Mouse (Mus musculus) midbrain, embryonic 15.5 days (tissue): ENCODE measurements at regions not wholly inside any gene's neighbourhood (a gene's known extent, or its start where the extent isn't known, plus 50 kb on each side); places are given as distances from the start of the nearest gene placed in this dataset.
"Not testable (repeated sequence)": the region's sequence is repeated elsewhere in the genome, so short reads cannot be mapped to it uniquely, and the experiment has no call there.

Experiments
- ATAC-seq: fragments of 200-750 bp; cut with Nextera tagmentation; replicated peaks from 2 replicates; pipeline ENCODE4 v1.8.0; 2017; ENCODE audit warnings: moderate TSS enrichment
- H3K27ac ChIP-seq: fragments of 300-500 bp; sonication (generic); 2 replicates; pipeline ENCODE4 v1.5.1; 2015; ENCODE audit warnings: mild to moderate bottlenecking, inconsistent platforms
- H3K27me3 ChIP-seq: fragments of 300-500 bp; sonication (generic); replicated peaks from 2 replicates; pipeline ENCODE4 v1.6.1; 2015; ENCODE audit warnings: inconsistent platforms
- H3K36me3 ChIP-seq: fragments of 300-500 bp; sonication (generic); replicated peaks from 2 replicates; pipeline ENCODE4 v1.6.1; 2015; ENCODE audit warnings: inconsistent platforms
- H3K4me1 ChIP-seq: fragments of 300-500 bp; sonication (generic); 2 replicates; pipeline ENCODE4 v1.6.1; 2015; ENCODE audit warnings: inconsistent platforms
- H3K4me2 ChIP-seq: fragments of 300-500 bp; sonication (generic); 2 replicates; pipeline ENCODE4 v1.6.1; 2015; ENCODE audit warnings: inconsistent platforms, mild to moderate bottlenecking, moderate library complexity
- H3K4me3 ChIP-seq: fragments of 300-500 bp; sonication (generic); 2 replicates; pipeline ENCODE4 v1.5.1; 2015; ENCODE audit warnings: mild to moderate bottlenecking, inconsistent platforms
- H3K9ac ChIP-seq: fragments of 300-500 bp; sonication (generic); 2 replicates; pipeline ENCODE4 v1.6.1; 2015; ENCODE audit warnings: mild to moderate bottlenecking, inconsistent platforms
- H3K9me3 ChIP-seq: fragments of 300-500 bp; sonication (generic); 2 replicates; pipeline ENCODE4 v1.6.1; 2016; ENCODE audit warnings: inconsistent platforms
- WGBS: fragments of 180-500 bp; shearing (Covaris S2); methylation state at CpG from one replicate; pipeline ENCODE4 v1.1.7; 2015; ENCODE audit warnings: mixed read lengths; 5-methylcytosine and 5-hydroxymethylcytosine counted together

DNA sequence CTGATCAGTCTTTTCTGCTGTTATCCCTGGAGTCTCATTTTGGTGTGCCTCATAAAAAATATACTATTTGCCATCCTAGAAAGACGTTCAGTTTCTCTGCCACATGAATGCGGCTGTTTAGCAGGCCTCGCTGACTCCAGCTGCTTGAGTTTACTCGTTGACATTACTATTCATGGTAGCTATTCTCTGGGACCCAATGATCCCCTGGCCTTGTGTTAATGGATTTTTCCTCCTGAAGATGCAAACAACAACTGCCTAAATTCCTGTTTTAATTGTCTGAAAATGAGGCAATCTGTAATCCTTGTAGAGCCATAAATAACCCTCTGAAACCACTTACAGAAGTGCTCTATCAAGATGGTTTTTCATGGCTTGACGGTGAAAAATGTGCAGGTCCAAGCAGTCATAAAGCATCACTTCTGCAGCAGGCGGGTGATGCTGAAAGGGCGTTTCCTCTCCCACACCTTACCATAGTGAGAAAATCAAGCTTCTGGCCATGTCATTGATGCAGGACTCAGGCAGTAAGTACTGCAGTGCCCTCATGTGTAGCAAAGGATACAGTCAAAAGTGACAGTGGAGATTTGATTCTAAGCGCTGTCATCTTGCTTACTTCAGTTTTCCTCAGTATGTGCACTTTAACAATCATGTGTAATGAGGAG lies 419.7 kb upstream of the Lrp1b start:
- Histone ChIP-seq H3K36me3 (no peaks in the 10 kb centered on the region), H3K9me3 (no peaks in the 10 kb centered on the region), H3K4me1 (no peaks in the 10 kb centered on the region), H3K27me3 (no peaks in the 10 kb centered on the region), H3K4me2 (no peak overlapping the region), H3K4me3 (no peak overlapping the region), H3K9ac (no peak overlapping the region), H3K27ac (no peak overlapping the region)
- ATAC-seq, result no peak
- WGBS, result 68% methylated on average over 8 of the region's 8 CpGs

DNA sequence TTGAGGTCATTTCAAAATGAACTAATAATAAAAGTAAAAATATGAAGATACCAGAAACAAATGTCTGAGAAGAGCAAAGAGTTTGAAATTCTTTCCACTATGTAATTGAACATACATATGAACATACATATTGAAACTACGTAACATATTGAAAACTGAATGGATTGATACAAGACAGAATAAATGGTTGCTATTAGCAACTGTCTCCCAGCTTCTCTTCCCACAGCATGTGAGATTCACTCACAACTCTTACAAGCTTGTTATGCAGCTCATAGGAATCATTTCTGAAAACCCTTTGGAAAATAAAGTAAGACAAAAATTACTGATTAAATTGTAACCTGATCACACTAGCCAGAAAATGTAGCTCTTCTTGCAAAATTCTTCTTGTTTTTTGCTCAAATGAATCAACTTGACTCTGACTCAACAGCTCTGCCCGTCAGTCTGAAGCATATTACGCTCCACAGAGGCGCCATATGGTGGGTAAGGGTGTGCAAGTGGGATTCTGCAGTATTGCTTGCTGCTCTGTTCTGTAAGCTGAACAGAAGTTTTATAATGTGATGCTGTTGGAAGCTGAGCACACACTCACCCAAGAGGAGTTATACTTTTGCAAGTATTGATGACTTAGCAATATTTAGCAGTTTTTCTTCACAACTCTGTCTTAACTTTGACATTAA lies 444.3 kb upstream of the Lrp1b start:
- no peak overlapping the region for H3K9ac ChIP-seq
- no peaks in the 10 kb centered on the region for H3K27me3 ChIP-seq
- H3K27ac ChIP-seq, result no peak overlapping the region
- H3K4me2 ChIP-seq, result no peak overlapping the region
- ATAC-seq, result no peak
- H3K4me3 ChIP-seq, result no peak overlapping the region
- H3K36me3 ChIP-seq, result no peaks in the 10 kb centered on the region
- WGBS, result 85% methylated on average over 4 of the region's 4 CpGs
- no peaks in the 10 kb centered on the region for H3K9me3 ChIP-seq
- no peaks in the 10 kb centered on the region for H3K4me1 ChIP-seq

GRCm38 (mm10) chr2:43119862-43120261 lies 435.3 kb upstream of the Kynu start:
- Histone ChIP-seq H3K27me3 (no peaks in the 10 kb centered on the region), H3K4me3 (no peak overlapping the region), H3K4me2 (no peak overlapping the region), H3K4me1 (no peaks in the 10 kb centered on the region), H3K36me3 (no peaks in the 10 kb centered on the region), H3K9ac (no peak overlapping the region), H3K27ac (no peak overlapping the region), H3K9me3 (no peaks in the 10 kb centered on the region)
- ATAC-seq, result no peak
- 88% methylated on average over 1 of the region's 1 CpGs for WGBS

GRCm38 (mm10) chr2:43153574-43153973 lies 401.6 kb upstream of the Kynu start:
- Histone ChIP-seq H3K27ac (no peak overlapping the region), H3K36me3 (no peaks in the 10 kb centered on the region), H3K27me3 (no peaks in the 10 kb centered on the region), H3K9me3 (no peaks in the 10 kb centered on the region), H3K4me3 (no peak overlapping the region), H3K4me2 (no peak overlapping the region), H3K9ac (no peak overlapping the region), H3K4me1 (no peaks in the 10 kb centered on the region)
- ATAC-seq, result no peak

- Histone ChIP-seq H3K4me2 (no peak overlapping the region), H3K27ac (no peak overlapping the region), H3K4me1 (no peaks in the 10 kb centered on the region), H3K9ac (no peak overlapping the region), H3K27me3 (no peaks in the 10 kb centered on the region), H3K9me3 (no peaks in the 10 kb centered on the region), H3K4me3 (no peak overlapping the region), H3K36me3 (no peaks in the 10 kb centered on the region)
- no peak for ATAC-seq
Observed at GRCm38 (mm10) chr2:43182105-43182504, 373.0 kb upstream of the Kynu start.

DNA sequence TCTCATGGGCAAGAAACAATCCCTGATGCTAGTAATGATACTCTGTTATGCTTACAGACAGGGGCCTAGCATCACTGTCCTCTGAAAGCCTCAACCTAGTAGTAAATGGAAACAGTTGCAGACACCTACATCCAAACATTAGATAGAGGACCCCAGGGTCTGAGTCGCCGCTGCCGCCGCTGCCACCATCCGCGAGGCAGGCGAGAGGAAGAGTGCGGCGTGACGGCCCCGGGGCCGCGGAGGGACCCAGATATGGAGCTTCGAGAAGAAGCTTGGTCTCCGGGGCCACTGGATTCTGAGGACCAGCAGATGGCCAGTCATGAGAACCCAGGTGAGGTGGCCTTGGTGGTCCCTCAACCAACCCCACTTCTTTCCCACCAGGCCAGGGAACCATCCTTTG lies 359.6 kb upstream of the Kynu start:
- H3K9me3 ChIP-seq, H3K27me3 ChIP-seq, ATAC-seq, H3K9ac ChIP-seq, H3K4me3 ChIP-seq, H3K4me1 ChIP-seq, H3K27ac ChIP-seq, H3K4me2 ChIP-seq, H3K36me3 ChIP-seq: not testable (repeated sequence)
- WGBS, result 95% methylated on average over 15 of the region's 15 CpGs

DNA sequence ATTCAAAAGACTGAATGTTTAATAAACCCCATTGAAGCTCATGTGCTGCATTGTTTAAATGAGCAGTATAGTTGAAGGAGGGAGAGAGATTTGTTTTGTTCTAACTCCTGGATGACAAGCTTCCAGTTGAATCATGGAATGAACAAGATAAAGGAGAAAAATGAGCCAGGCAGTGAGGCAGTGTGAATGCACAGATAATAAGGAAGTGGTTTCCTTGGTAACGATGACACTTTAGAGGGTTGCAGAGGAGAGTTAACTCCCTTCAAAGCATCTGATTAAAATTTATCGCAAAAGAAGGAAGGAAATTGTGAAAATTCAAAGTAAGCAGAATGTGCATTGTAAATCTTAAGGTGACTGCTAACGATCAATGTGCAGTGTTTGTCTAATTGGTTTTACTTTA lies 346.9 kb upstream of the Kynu start:
- Histone ChIP-seq H3K4me3 (no peak overlapping the region), H3K27me3 (no peaks in the 10 kb centered on the region), H3K27ac (peak overlapping the region; percentile 65), H3K36me3 (no peaks in the 10 kb centered on the region), H3K9me3 (no peaks in the 10 kb centered on the region), H3K4me2 (no peak overlapping the region), H3K4me1 (peaks cover 4% of the 10 kb centered on the region; the same call in 1 of the 2 replicates), H3K9ac (no peak overlapping the region)
- peak; percentile 95 for ATAC-seq
- WGBS, result 48% methylated on average over 3 of the region's 3 CpGs

GRCm38 (mm10) chr2:43213901-43214300 lies 341.2 kb upstream of the Kynu start:
- H3K9ac ChIP-seq, result no peak overlapping the region

DNA sequence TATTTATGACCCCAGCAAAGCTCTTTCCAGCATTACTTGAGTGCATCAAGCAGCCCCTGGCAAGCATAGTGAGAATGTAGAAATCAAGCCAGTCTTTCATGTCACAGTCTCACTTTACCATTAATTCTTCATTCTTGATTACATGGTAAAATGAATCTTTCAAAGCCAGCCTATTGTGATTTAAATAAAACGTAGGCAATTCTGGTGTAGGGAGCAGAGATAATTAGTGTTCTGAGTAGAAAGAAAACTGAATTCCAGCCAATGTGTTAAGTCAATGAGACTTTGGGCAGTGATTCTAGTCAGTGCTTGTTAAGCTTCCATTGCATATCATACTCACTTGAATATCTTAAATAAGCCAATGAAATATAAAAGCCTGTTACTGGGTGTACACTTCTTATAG lies 338.0 kb upstream of the Kynu start:
- H3K36me3 ChIP-seq, result no peaks in the 10 kb centered on the region
- H3K27ac ChIP-seq, result no peak overlapping the region
- WGBS, result 49% methylated on average over 1 of the region's 1 CpGs
- no peaks in the 10 kb centered on the region for H3K4me1 ChIP-seq
- H3K4me2 ChIP-seq, result no peak overlapping the region
- no peaks in the 10 kb centered on the region for H3K9me3 ChIP-seq
- no peak overlapping the region for H3K9ac ChIP-seq
- no peak overlapping the region for H3K4me3 ChIP-seq
- H3K27me3 ChIP-seq, result no peaks in the 10 kb centered on the region
- ATAC-seq, result no peak

More at GRCm38 (mm10) chr2:43213901-43214300, 341.2 kb upstream of the Kynu start:
- Histone ChIP-seq H3K4me1 (no peaks in the 10 kb centered on the region), H3K36me3 (no peaks in the 10 kb centered on the region), H3K27ac (no peak overlapping the region), H3K4me3 (no peak overlapping the region), H3K27me3 (no peaks in the 10 kb centered on the region), H3K9me3 (no peaks in the 10 kb centered on the region), H3K4me2 (no peak overlapping the region)
- 79% methylated on average over 2 of the region's 2 CpGs for WGBS
- ATAC-seq, result no peak

DNA sequence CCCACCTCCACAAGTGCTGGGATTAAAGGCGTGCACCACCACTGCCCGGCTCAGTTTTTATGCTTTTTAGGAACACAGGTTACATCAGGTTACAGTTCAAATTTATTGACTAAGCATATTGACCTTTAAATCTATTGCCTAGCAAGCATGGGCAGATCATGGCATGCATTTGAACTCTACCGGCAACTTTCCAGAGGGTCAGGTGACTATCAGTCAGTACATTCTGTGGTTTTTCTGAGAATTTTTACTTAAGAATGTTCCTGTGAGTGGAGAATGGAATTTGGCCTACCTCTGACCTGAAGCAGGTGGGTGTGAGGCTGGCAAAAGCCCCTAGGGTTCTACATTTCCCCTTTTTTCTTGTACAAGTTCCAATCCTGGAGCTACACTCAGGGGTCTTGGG lies 332.4 kb upstream of the Kynu start:
- Histone ChIP-seq H3K4me1 (no peaks in the 10 kb centered on the region), H3K27me3 (no peaks in the 10 kb centered on the region), H3K9ac (no peak overlapping the region), H3K36me3 (no peaks in the 10 kb centered on the region), H3K27ac (no peak overlapping the region), H3K4me2 (no peak overlapping the region), H3K4me3 (no peak overlapping the region), H3K9me3 (no peaks in the 10 kb centered on the region)
- 93% methylated on average over 3 of the region's 3 CpGs for WGBS
- no peak for ATAC-seq

GRCm38 (mm10) chr2:43224728-43225127 lies 330.4 kb upstream of the Kynu start:
- WGBS, result 82% methylated on average over 1 of the region's 1 CpGs
- ATAC-seq, H3K4me2 ChIP-seq, H3K4me1 ChIP-seq, H3K9ac ChIP-seq, H3K4me3 ChIP-seq, H3K27me3 ChIP-seq, H3K9me3 ChIP-seq, H3K27ac ChIP-seq, H3K36me3 ChIP-seq: not testable (repeated sequence)

GRCm38 (mm10) chr2:43246786-43247185 lies 308.3 kb upstream of the Kynu start:
- Histone ChIP-seq H3K9me3 (no peaks in the 10 kb centered on the region), H3K4me3 (no peak overlapping the region), H3K27ac (no peak overlapping the region), H3K27me3 (no peaks in the 10 kb centered on the region), H3K36me3 (no peaks in the 10 kb centered on the region), H3K4me1 (no peaks in the 10 kb centered on the region), H3K4me2 (no peak overlapping the region), H3K9ac (no peak overlapping the region)
- 83% methylated on average over 3 of the region's 3 CpGs for WGBS
- no peak for ATAC-seq

DNA sequence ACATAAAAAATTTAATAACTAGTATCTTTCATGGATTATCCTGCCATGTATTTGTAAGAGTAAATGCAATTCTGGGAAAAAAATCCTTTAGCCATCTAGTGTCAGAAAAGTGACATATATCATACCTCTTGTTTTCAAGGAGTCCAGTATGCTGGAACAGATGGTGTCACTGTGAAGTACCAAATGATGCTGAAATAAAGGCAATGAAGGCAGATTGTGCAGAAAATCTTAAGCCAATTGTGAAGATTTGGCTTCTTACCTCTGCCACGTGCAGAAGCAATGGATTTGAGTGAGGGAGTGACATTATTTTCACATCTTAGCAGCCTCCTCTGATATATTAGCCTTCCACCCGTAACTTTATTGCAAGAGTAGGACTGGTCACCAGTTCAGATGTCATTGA lies 306.5 kb upstream of the Kynu start:
- Histone ChIP-seq H3K36me3 (no peaks in the 10 kb centered on the region), H3K9ac (no peak overlapping the region), H3K27ac (no peak overlapping the region), H3K4me2 (no peak overlapping the region), H3K4me3 (no peak overlapping the region), H3K9me3 (no peaks in the 10 kb centered on the region), H3K27me3 (no peaks in the 10 kb centered on the region), H3K4me1 (no peaks in the 10 kb centered on the region)
- ATAC-seq, result no peak
- 63% methylated on average over 2 of the region's 2 CpGs for WGBS
